Mouse (Mus musculus) urinary bladder, postnatal 10 days (tissue): ENCODE measurements around the gene 6030408B16Rik.

Source experiments
- DNase-seq: peaks from one replicate; pipeline ENCODE4 v3.0.0; 2022; ENCODE audit warnings: low spot score

The 6030408B16Rik gene

DNA sequence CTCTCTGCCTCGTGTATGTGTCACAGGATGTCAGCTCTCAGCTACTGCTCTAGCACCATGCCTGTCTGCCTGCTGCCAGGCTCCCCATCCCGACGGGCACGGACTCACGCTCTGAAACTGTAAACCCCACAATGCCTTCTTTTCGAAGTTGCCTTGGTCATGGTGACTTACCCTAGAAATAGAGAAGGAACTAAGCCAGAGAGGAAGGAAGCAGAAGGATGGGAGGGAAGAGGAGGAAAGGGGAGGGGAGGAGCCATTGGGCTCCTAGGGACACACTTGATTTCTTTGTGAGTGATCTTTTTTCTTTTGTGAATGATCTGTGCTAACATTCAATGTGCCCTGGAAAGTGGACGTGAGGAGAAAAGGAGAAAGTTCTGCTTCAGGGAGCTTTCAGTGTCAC is 5.0 kb downstream of the 6030408B16Rik start:
- no peak for DNase-seq

DNA sequence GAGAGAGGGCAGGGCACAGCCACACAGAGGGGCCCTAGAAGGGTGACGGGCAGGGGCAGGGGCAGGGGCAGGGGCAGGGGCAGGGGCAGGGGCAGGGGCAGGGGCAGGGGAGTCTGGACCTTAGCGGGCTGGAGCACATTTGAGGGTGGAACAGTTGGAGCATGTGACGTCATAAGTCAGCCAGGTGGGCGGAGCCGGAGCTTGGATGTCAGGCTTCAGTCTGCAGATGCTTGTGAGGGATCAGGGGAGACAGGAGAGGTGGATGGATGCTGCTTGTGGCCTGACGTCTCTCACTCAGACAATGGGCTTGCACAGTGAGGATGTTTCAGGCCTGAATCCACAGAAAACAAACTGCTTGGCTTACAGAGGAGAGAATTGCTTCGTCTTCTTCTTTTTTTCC is 5.5 kb downstream of the 6030408B16Rik start:
- no peak for DNase-seq

DNA sequence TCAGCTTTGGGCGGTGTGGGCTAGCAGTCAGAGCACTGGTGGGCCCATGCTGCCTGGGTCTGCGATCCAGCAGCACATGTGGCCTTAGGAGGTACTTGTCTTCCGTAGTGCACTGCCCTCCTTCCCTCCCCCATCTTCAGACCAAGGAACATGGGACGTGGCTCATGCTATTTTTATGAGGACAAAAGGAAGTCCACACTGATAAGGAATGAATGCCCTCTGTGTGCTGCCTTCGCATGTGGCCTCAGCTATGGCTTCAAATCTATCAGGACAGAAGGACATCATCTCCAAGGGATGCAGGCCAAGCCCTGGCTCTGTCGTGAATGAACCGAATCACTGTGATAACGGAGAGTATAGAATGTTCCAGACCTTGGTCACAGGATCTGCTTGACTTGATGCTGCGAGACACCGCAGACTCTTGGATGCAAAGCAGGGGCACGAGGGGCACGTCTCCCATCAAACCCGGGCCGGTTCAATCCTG is 6.5 kb downstream of the 6030408B16Rik start:
- DNase-seq: no peak

DNA sequence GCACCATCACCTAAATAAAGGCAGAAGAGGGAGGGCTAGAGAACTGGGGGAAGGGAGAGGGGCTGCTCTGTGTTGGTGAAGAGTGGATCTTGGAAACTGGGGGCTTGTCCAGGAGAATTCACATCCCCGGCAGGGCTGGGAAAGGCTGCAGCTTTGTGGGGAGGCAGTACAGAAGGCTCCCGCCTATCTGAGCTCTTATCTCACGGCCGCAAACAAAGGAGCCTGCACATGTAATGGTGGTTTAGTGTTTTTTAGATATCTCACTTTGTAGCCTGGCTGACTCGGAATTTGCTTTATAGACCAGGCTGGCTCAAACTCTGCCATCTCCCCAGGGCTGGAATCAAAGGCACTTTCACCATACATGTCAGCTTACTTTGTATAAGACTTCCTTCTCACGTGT is 7.1 kb downstream of the 6030408B16Rik start:
- no peak for DNase-seq

GRCm38 (mm10) chr15:101302201-101302600 is 9.2 kb downstream of the 6030408B16Rik start:
- no peak for DNase-seq

GRCm38 (mm10) chr15:101303830-101304229 is 10.8 kb downstream of the 6030408B16Rik start:
- no peak for DNase-seq

DNA sequence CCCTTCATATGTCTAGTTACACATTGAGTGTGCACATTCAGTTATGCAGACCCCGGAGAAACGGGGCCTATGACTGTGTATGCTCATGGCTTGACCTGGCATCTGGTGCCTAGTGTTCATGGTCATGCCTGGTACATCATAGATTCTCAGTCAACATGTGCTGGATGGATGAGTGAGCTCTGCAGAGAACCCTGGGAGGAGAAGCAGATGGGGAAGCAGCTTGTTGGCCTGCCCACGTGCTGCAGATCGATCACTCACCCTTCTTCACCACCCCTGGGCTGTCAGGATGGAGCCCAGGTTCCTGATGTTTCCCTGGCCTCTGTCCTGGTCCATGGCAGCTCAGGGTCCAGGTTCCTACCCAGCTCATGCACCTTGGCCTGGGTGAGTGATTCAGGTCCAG is 13.4 kb downstream of the 6030408B16Rik start:
- DNase-seq: no peak

DNA sequence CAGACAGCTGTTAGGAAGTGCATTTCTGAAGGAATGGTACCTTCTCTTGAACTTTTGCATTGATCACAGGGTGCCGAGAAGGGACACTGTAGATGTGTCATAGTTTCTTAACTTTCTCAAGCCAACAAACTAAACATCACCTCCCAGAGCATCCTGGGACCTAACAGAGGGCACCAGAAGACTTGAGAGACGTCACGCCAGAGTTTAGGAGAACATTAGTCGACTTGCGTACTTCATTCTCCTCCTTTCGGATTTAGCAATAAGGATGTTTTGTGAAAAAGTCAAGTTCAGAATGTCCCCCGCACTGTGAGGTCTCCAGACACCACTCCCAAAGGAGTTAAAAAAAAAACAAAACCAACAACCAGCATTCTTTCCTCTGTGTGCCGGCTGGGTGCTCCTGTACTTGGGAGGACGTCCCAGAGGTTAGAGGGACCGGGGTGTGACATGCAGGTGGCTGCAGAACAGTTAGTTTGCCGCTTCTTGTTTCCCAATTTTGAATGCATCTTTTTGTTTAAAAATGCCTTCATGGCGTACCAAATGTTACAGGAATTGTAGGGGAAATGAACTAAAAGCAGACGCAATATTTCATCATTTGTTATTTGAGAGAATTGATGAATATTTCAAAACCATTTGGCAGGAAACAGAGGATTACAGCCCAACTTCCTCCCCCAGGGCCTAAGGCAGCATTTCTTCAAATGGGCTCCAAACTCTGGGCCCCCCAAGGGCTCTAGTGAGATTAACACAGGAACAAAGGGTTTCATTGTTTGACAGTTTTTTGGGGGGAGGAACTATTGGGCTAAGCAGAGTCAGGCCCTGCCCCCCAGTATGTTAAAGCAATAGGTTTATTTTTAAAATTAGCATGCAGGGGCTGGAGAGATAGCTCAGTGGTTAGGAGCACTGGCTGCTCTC is 15.7 kb downstream of the 6030408B16Rik start:
- DNase-seq: no peak

DNA sequence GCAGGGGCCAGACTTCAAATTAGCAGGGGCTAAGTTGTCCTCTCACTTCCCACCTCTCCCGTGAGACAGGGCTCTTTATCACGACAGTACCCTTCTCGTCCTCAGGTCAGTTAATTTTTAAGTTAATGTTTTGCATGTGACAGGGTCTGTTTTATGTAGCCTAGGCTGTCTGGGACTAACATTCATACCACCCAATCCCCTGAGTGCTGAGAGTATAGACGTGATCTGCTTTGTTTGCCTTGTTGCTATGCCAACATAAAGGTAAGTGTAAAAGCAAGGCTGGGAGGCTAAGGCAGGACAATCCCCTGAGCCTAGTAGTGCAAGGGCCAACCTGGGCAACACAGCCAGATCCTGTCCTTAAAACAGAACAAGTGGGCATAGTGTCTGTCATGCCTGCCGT is 16.5 kb downstream of the 6030408B16Rik start:
- no peak for DNase-seq

DNA sequence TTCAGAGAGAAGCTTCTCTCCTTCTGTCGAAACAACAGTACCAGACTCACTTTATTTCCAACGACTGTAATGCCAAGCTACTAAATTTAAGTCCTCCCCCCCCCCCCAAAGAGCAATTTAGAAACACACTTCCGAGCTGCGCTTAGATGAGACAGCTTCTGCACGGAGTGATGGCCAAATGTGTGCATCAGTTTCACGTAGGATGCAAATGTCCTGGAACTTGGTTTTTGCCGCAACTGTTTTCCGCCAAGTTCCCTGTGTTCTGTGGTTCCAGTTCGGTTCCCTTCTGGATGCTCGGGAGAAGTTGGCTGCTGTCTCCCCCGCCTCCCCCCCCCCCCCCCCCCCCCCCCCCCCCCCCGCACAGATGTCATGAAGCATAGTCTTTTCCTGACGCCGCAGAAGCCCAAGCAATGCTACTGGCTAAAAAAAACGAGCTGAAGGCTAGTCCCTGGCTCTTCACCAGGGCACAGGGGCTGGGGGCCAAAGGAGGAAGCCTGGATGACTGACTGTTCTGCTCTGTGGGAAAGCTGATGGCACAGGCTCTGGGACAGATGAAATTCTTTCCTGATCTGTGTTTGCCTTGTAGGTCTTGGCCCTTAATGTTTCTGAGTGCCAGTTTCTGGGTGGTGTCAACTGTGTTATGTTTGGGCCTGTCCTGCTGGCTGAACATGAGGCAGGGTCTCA is 18.2 kb downstream of the 6030408B16Rik start:
- DNase-seq: no peak

DNA sequence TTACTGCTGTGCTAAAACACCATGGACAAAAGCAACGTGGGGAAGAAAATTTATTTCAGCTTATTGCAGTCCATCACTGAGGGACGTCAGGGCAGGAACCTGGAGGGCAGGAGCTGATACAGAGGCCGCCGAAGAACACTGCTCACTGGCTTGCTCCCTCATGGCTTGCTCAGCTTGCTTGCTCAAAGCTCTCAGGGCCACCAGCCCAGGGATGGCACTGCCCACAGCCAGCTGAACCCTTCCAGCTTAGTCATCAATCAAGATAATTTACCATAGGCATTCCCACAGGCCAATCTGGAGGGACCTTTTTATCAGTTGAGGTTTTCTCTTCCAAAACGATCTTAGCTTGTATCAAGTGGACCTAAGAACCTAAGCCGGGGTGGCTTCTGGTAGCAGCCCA is 19.0 kb downstream of the 6030408B16Rik start:
- no peak for DNase-seq

DNA sequence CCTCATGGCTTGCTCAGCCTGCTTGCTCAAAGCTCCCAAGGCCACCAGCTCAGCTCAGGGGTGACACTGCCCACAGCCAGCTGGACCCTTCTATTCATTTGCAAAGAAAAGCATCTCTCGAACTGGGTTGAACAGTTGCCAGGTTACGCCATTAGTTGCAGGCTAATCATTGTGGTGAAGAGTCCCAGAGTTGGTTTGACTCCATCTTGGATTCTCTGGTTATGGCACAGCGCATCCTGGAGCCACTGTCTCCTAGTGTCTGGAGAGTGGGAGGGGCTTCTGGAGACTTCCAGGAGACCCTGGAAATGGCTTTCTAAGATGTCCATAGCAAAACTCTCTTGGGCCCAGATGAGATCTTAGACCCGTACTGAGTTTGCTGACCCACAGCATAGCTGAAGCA is 22.4 kb downstream of the 6030408B16Rik start:
- DNase-seq: no peak

DNA sequence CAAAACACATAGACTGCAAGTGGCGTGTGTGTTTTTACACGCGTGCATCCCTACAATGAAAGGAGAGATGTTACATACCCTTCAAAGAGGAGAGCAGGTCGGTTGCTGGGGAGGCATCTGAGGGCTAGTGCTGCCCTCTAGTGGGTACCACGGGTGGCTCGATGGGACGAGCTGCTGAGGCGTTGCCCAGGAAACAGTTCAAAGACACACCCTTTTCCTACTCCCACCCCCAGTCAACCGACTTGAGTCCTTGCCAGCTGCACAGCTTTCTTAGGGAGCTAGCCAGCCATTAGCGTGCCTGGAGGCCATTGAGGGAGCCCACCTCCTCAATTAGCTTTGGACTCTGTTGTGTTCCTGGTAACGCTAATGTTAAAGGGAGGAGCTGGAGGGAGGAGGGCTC is 22.8 kb downstream of the 6030408B16Rik start:
- peak; percentile 39 for DNase-seq

DNA sequence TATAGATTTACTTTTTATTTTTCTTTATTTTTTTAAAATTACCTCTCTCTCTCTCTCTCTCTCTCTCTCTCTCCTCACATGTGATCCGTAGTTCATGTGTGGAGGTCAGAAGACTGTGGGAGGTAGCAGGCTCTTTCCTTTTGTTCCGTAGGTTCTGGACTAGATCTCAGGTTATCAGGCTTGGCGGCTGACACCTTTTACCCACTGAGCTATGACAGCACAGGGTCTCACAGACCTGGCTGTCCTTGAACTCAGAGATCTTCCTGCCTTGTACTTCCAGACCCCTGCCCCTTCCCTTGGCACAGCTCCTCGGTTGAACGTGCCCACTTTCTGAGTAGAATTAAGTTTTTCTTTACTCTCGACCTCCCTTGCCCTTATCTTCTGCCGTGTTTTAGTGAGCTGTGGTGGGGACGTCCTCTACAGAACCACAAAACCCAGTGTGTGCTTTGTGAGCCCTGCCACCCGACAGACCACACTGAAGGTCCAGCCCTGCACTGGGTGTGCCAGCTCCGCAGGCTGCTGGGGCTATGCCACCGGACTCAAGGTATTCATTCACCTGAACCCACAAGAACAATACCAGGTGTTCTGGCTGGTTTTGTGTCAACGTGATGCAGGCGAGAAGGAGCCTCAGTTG is 23.4 kb downstream of the 6030408B16Rik start:
- DNase-seq: no peak

- DNase-seq: no peak
Observed at GRCm38 (mm10) chr15:101316913-101317813, 24.2 kb downstream of the 6030408B16Rik start.

- no peak for DNase-seq
Observed at GRCm38 (mm10) chr15:101317814-101318500, 24.9 kb downstream of the 6030408B16Rik start.

GRCm38 (mm10) chr15:101318889-101319765 is 26.1 kb downstream of the 6030408B16Rik start:
- no peak for DNase-seq

GRCm38 (mm10) chr15:101320010-101320617 is 27.1 kb downstream of the 6030408B16Rik start:
- DNase-seq: no peak

- no peak for DNase-seq
Observed at GRCm38 (mm10) chr15:101320618-101321041, 27.6 kb downstream of the 6030408B16Rik start.

DNA sequence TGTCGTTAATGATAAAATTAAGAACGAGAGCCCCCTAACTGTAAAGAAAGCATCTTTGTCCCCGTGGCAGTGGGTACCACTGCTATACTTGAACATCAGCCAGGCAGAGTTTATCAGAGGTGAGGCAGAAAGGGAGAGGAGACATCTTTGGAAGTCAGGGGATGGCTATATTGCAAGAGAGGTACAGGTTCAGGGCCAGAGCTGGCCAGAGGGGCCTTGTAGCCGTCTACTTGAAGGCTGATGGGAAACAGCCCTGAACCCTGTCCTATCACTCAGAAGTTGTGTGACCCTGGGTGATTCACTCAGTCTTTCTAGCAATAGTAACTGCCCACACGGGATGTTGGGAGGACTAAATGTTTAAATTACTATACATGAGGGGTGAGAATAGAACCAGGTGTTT is 28.1 kb downstream of the 6030408B16Rik start:
- DNase-seq: no peak
